Mouse (Mus musculus): ENCODE data around the gene Ifit1bl1.
A peak's percentile ranks its signal among the peaks of the same experiment; 100 is the strongest.

DNA sequence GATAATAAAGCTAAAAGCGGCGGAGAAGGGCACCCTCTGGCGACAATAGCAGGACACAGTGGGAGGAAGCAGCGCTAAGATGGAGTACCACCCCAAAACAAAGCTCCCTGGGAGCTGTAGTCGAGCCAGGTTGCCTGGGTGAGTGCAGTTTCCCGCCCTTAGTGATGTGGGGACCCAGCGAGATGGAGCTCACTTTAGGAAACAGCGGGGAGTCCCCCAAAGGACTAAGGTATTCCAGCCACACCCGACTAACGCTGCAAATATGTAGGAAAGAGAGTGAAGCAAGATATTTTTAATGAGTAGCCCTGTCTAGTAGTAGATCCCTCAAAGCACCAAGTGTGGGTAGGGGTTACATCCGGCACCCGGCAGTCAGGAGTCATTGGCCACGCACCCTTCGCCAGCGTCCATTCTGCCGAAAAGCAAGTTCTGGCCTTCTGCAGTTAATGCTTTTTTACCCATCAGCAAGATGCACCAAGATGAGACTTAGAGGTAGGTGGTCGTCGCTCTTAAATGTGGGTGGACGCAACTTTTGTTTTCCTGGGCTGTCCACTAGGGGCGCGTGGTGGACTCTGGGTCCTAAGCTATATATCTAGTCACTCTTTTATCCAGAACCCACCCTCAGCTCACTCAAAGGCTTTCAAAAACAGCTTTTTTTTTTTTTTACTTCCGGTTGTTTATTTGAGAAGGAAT lies 51.1 kb downstream of the Ifit1bl1 start, which contains the start of gene Ifit2:
- peak; percentile 75; the same call in 1 of the 2 replicates for TF ChIP-seq CTCF (IDR thresholded peaks at IDR 0.05; ENCODE audit: extremely low read depth, insufficient read length, insufficient replicate concordance, low read depth, low read length)
- TF ChIP-seq POLR2A (IDR thresholded peaks at IDR 0.05; ENCODE audit: low read depth, low read length) = no peak; the same call in 1 of the 2 replicates

Data from small intestine, adult 2 months (tissue).